Mouse (Mus musculus) CH12.LX (cell line): Measurements from ENCODE around the gene Ckap2l.

Source experiments
- CTCF ChIP-seq, 2 experiments: IDR thresholded peaks in 1 of 2; conservative IDR thresholded peaks in 1 of 2; 2 replicates each; pipeline ENCODE4 v1.5.1; 2011 to 2012; ENCODE audit warnings: low read depth in 2 of 2, low read length in 2 of 2, improper control_type of control experiment in 1 of 2, inconsistent platforms in 1 of 2, mild to moderate bottlenecking in 1 of 2, moderate library complexity in 1 of 2
- E2F4 ChIP-seq: IDR thresholded peaks from 2 replicates; pipeline ENCODE4 v1.6.1; 2011; ENCODE audit warnings: low read depth, low read length, improper control_type of control experiment; ENCODE audit not compliant: insufficient replicate concordance
- EP300 ChIP-seq: IDR thresholded peaks from 2 replicates; pipeline ENCODE4 v1.6.1; 2011; ENCODE audit warnings: low read length, improper control_type of control experiment
- GABPA ChIP-seq: IDR thresholded peaks from 2 replicates; pipeline ENCODE4 v1.6.1; 2012; ENCODE audit warnings: low read depth, low read length, improper control_type of control experiment, inconsistent platforms; ENCODE audit not compliant: insufficient replicate concordance
- KAT2A ChIP-seq: IDR thresholded peaks from 2 replicates; pipeline ENCODE4 v1.6.1; 2012; ENCODE audit warnings: low read length, improper control_type of control experiment, inconsistent platforms; ENCODE audit not compliant: insufficient replicate concordance
- MXI1 ChIP-seq: IDR thresholded peaks from 2 replicates; pipeline ENCODE4 v1.6.1; 2011; ENCODE audit warnings: mild to moderate bottlenecking, low read depth, low read length, improper control_type of control experiment
- MYC ChIP-seq: IDR thresholded peaks from 2 replicates; pipeline ENCODE4 v1.6.1; 2011; ENCODE audit warnings: low read depth, mild to moderate bottlenecking, improper control_type of control experiment, low read length
- NELFE ChIP-seq: IDR thresholded peaks from 2 replicates; pipeline ENCODE4 v1.6.1; 2011; ENCODE audit warnings: low read depth, low read length, improper control_type of control experiment
- POLR2A ChIP-seq: IDR thresholded peaks from 2 replicates; pipeline ENCODE4 v1.6.1; 2011; ENCODE audit warnings: low read depth, mild to moderate bottlenecking, improper control_type of control experiment, low read length
- POLR2AphosphoS2 ChIP-seq: IDR thresholded peaks from 2 replicates; pipeline ENCODE4 v1.6.1; 2011; ENCODE audit warnings: low read depth, low read length, improper control_type of control experiment
- RCOR1 ChIP-seq: conservative IDR thresholded peaks from 2 replicates; pipeline ENCODE4 v1.6.1; 2012; ENCODE audit warnings: low read depth, mild to moderate bottlenecking, inconsistent platforms, low read length, improper control_type of control experiment
- USF2 ChIP-seq: conservative IDR thresholded peaks from 2 replicates; pipeline ENCODE4 v1.6.1; 2011; ENCODE audit warnings: low read depth, low read length, improper control_type of control experiment
- ZKSCAN1 ChIP-seq: IDR thresholded peaks from 2 replicates; pipeline ENCODE4 v1.6.1; 2012; ENCODE audit warnings: low read depth, inconsistent platforms, low read length, improper control_type of control experiment, borderline replicate concordance

DNA sequence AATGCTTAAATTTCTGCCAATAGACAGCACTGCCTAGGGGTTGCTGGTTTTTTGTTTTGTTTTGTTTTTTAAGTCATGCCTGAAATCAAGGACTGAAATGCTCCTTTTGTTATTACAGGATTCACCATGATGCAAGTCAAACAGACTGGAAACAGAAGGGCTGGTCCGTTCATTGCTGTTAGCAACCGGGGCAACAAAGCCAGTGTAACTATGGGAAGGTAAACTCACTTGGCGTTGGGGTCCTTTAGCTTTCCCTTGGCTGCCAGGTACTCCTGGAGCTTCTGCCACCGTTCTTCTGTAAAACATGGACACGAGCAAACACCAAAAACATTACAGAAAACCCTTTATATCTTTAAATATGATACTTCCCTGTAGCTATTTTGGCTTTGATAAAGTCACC lies 926 bp downstream of the Ckap2l start:
- TF ChIP-seq KAT2A (no peak), NELFE (no peak), EP300 (no peak), RCOR1 (no peak), CTCF (conservative IDR thresholded peaks at IDR 0.05 in 1 of 2, IDR thresholded peaks at IDR 0.05 in 1 of 2; ENCODE audit: low read depth in 2 of 2, low read length in 2 of 2) (no peak), USF2 (no peak), GABPA (no peak), MYC (no peak), POLR2AphosphoS2 (no peak), ZKSCAN1 (no peak), POLR2A (no peak), E2F4 (no peak), MXI1 (no peak)
